Mouse (Mus musculus) layer of hippocampus, adult 6 months (tissue): ENCODE data around the gene Mgat4a. TPM values are rescaled to one million over a fixed set of nuclear protein-coding genes. Genes with fewer than 3 reads are reported as not detected.

Experiments used
- long read RNA-seq, 2 experiments: library from polyadenylated mRNA; unstranded; transcript quantifications; one replicate each; pipeline ENCODE4 v2.0.0; 2019 to 2020
- polyA plus RNA-seq: library from polyadenylated mRNA; unstranded; fragments of <200 nt; fragmentation: Nextera tagmentation; gene quantifications from 2 replicates; pipeline ENCODE4 v1.2.3, GENCODE M21; 2021

Mgat4a gene
- 35.8 and 55.4 TPM in 2 replicates for polyA plus RNA-seq
- long read RNA-seq, experiment 1, full-length matches to known transcripts = 3 of 13 reads
- long read RNA-seq, experiment 1, partial matches to known transcripts = 1 of 13 reads
- long read RNA-seq, experiment 1, other reads (novel, unspliced or antisense) = 9 of 13 reads
- long read RNA-seq, experiment 2, full-length matches to known transcripts = 4 of 17 reads
- long read RNA-seq, experiment 2, partial matches to known transcripts = 2 of 17 reads
- long read RNA-seq, experiment 2, other reads (novel, unspliced or antisense) = 11 of 17 reads

GRCm38 (mm10) chr1:37540810-37541658 is at the start of gene Mgat4a:
Gene Mgat4a (minus strand): TSS chr1:37541016.

GRCm38 (mm10) chr1:37429366-37430296 is 111.2 kb downstream of the Mgat4a start, which contains the start of the genes Coa5 and Unc50:
Gene Coa5 (minus strand): TSS chr1:37430103.
Gene Unc50 (plus strand): TSS chr1:37430139.

Other genes with a start within 250 kb of the Mgat4a start
- gene Inpp4a, start 241.2 kb downstream of the Mgat4a start, polyA plus RNA-seq = 80.3 and 153 TPM in 2 replicates
- 44.1 and 46.2 TPM in 2 replicates for gene Coa5, start 110.9 kb downstream of the Mgat4a start, polyA plus RNA-seq
- 91.6 and 93.1 TPM in 2 replicates for gene Unc50, start 110.9 kb downstream of the Mgat4a start, polyA plus RNA-seq
- 43.4 and 54.0 TPM in 2 replicates for gene 2010300C02Rik, start 179.1 kb upstream of the Mgat4a start, polyA plus RNA-seq